Mouse (Mus musculus) forebrain, postnatal 0 days (tissue): ENCODE data around the gene Abcd4. TPM values are rescaled to one million over a fixed set of nuclear protein-coding genes. Genes with fewer than 3 reads are reported as not detected.
A peak's percentile ranks its signal among the peaks of the same experiment; 100 is the strongest.

Experiments used
- ATAC-seq: fragments of 200-750 bp; cut with Nextera tagmentation; 2 replicates; pipeline ENCODE4 v1.8.0; 2017; ENCODE audit warnings: mild to moderate bottlenecking, moderate library complexity
- DNase-seq: peaks from one replicate; pipeline ENCODE4 v3.0.0-alpha.2; 2015
- H3K27ac ChIP-seq: fragments of 300-500 bp; sonication (generic); 2 replicates; pipeline ENCODE4 v1.5.1; 2014; ENCODE audit warnings: low read depth, mild to moderate bottlenecking, antibody characterized with exemption, low read length, moderate library complexity, mixed read lengths
- H3K27me3 ChIP-seq: fragments of 300-500 bp; sonication (generic); 2 replicates; pipeline ENCODE4 v1.6.1; 2014; ENCODE audit warnings: mild to moderate bottlenecking, low read length, mixed read lengths; ENCODE audit not compliant: insufficient read depth
- H3K36me3 ChIP-seq: fragments of 300-500 bp; sonication (generic); 2 replicates; pipeline ENCODE4 v1.6.1; 2014; ENCODE audit warnings: mild to moderate bottlenecking, moderate library complexity; ENCODE audit not compliant: insufficient read depth
- H3K4me1 ChIP-seq: fragments of 300-500 bp; sonication (generic); 2 replicates; pipeline ENCODE4 v1.6.1; 2014; ENCODE audit warnings: antibody characterized with exemption; ENCODE audit not compliant: insufficient read depth
- H3K4me2 ChIP-seq: fragments of 300-500 bp; sonication (generic); 2 replicates; pipeline ENCODE4 v1.6.1; 2014; ENCODE audit warnings: low read depth, mild to moderate bottlenecking, moderate library complexity
- H3K4me3 ChIP-seq: fragments of 300-500 bp; sonication (generic); 2 replicates; pipeline ENCODE4 v1.5.1; 2014; ENCODE audit warnings: low read depth, low read length, mixed read lengths
- H3K9ac ChIP-seq: fragments of 300-500 bp; sonication (generic); 2 replicates; pipeline ENCODE4 v1.6.1; 2014; ENCODE audit warnings: mild to moderate bottlenecking
- H3K9me3 ChIP-seq: fragments of 300-500 bp; sonication (generic); 2 replicates; pipeline ENCODE4 v1.6.1; 2016; ENCODE audit warnings: low read length
- CTCF ChIP-seq: sonication (generic); IDR thresholded peaks from 2 replicates; pipeline ENCODE4 v1.5.1; 2016; ENCODE audit warnings: antibody characterized with exemption, control low read depth, low read depth
- WGBS: fragments of 180-500 bp; shearing (Covaris S2); extraction: QIAGEN DNeasy Blood & Tissue Kit; methylation state at CpG from one replicate; pipeline ENCODE4 v1.1.7; 2014; 5-methylcytosine and 5-hydroxymethylcytosine counted together
- polyA plus RNA-seq: library from polyadenylated mRNA; unstranded; fragments of >200 nt; fragmentation: Nextera tagmentation; extraction: Ambion mirVana; gene quantifications from 2 replicates; pipeline ENCODE4 v1.2.1, GENCODE M21; 2015
- total RNA-seq: library from RNA; depleted of rRNA; stranded (reverse); fragments of >200 nt; gene quantifications from 2 replicates; pipeline ENCODE4 v1.2.3, GENCODE M21; 2014

Abcd4 gene
- total and polyA plus RNA-seq, 2 experiments from 2014 or later, result 6.7 to 8.0 TPM

DNA sequence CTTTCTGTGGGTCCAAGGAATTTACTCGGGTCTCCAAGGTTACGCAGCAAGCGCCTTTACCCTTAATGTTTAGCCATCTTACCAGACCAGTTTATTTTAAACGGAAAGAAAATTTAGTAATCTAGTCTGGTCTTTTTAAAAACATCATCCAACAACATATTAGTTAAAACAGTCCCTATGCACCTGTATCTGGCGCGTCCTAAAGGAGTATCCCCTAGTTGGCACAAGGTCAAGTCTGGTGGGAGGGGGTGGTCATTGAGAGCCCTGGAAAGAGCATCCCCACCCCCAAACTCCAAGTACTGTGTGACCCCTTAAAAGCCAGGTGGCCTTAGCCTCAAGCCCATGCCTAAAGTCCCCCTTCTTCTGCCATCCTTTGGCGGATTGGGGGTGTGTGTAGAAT is 44.1 kb downstream of the Abcd4 start:
- H3K4me1 ChIP-seq, result no peaks in the 10 kb centered on the region
- H3K9ac ChIP-seq, result no peak overlapping the region
- no peaks in the 10 kb centered on the region for H3K36me3 ChIP-seq
- H3K4me3 ChIP-seq, result no peak overlapping the region
- no peaks in the 10 kb centered on the region for H3K9me3 ChIP-seq
- 13% methylated on average over 7 of the region's 7 CpGs for WGBS
- ATAC-seq (no peak), DNase-seq (no peak)
- no peak overlapping the region for H3K4me2 ChIP-seq
- TF ChIP-seq CTCF, result no peak
- peaks cover 40% of the 10 kb centered on the region for H3K27me3 ChIP-seq
- H3K27ac ChIP-seq, result no peak overlapping the region

DNA sequence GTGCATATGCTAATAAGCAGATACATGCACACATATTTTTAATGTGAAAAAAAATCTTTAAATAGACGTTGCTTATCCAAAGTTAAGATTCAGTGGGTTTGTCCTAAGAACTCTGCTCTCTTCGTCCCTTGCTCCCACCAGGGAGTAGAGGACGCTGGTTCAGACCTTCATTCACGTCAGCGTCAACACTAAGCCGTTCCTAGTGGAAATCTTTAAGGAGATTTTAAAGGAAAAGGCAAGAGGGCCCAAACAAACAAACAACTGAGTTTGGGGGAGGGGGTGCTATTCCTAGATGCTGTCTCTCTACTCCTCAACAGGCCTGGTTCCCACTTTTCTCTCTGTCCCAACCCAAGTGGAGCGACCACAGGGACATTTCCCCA is 44.9 kb downstream of the Abcd4 start:
- H3K36me3 ChIP-seq, result no peaks in the 10 kb centered on the region
- 13% methylated on average over 7 of the region's 7 CpGs for WGBS
- no peaks in the 10 kb centered on the region for H3K4me1 ChIP-seq
- H3K9me3 ChIP-seq, result no peaks in the 10 kb centered on the region
- DNase-seq (peak; percentile 27), ATAC-seq (no peak)
- H3K27me3 ChIP-seq, result peaks cover 43% of the 10 kb centered on the region
- H3K27ac ChIP-seq, result no peak overlapping the region
- H3K4me2 ChIP-seq, result no peak overlapping the region
- no peak overlapping the region for H3K9ac ChIP-seq
- TF ChIP-seq CTCF, result no peak
- no peak overlapping the region for H3K4me3 ChIP-seq

DNA sequence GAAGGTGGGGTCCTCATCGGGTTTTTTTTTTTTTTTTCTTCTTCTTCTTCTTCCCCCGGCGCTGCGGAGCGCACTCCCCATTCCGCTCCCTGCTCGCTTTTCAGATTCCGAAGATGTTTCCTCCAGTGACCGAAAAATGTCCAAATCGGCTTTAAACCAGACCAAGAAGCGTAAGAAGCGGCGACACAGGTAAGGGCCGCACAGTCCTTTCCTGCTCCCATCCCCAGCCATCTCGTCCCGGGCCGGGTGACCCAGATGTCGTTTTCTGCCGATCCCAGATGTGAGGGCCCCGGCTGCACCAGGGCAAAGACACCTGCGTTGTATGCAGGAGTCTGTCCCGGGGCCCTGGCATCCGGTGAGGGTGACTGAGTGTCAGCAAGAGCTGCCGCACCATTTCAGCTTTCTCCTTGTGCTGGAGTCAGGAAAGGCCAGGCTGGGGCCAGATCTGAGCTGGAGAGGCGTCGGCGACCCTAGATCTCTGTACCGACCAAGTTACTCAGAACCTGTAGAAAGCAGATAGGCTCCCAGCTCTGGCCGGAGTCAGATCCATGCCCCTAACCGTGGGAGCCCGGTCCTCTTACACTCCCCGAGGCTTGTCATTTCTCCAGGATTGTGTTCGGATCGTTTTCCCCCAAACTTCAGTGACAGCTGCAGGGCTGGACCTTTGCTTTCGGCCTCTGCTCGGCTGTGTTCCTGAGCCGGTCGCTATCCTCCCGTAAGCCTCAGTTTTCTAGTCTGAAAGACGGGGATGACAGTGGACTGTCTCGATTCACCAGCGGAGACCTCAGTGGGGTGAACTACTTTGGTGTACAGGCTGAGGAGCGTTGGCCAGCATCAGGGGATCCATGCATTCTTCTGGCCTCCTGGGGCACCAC is 45.5 kb downstream of the Abcd4 start:
- Histone ChIP-seq H3K36me3 (no peaks in the 10 kb centered on the region), H3K9ac (no peak overlapping the region), H3K27ac (no peak overlapping the region), H3K4me2 (no peak overlapping the region), H3K4me3 (no peak overlapping the region), H3K9me3 (no peaks in the 10 kb centered on the region), H3K27me3 (peaks cover 43% of the 10 kb centered on the region), H3K4me1 (no peaks in the 10 kb centered on the region)
- DNase-seq (peak; percentile 57), ATAC-seq (0 out of 2 replicates have a peak, but pooled peaks have one; percentile 23)
- TF ChIP-seq CTCF, result no peak
- 3% methylated on average over 43 of the region's 43 CpGs for WGBS

DNA sequence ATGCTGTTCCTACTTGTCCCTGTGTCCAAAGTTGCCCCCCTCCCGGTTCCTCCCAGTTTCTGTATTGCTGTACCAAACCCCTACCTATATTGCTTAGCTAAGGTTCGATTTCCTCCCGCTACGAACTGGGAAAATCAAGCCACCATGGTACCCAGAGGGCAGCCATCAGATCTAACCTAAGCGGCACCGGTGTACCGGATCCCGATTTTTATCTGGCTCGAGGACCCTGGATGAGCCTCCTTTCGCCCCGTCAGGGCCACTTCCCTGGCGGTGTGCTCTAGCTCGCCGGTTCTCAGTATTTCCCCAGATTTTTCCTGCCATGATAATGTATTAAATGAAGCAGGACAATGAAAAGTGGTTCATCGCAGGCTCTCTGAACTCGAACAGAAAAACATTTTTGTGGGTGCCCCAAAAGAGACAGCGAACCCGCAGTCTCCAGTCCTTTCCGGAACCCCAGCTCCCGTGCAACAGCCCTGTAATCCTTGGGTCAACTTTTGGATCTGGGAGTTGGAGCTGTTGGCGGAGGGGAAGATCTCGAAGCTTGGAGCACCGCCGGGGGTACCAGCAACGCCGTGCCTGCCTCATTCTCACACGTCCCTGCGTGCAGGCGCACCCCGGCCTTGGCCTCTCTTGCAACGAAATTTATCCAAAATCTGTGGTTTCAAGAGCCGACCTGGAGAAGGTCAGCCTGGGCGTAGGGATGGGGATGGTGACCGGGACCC is 46.4 kb downstream of the Abcd4 start:
- Histone ChIP-seq H3K27me3 (peaks cover 43% of the 10 kb centered on the region), H3K4me2 (no peak overlapping the region)
- DNase-seq, result peak; percentile 62

DNA sequence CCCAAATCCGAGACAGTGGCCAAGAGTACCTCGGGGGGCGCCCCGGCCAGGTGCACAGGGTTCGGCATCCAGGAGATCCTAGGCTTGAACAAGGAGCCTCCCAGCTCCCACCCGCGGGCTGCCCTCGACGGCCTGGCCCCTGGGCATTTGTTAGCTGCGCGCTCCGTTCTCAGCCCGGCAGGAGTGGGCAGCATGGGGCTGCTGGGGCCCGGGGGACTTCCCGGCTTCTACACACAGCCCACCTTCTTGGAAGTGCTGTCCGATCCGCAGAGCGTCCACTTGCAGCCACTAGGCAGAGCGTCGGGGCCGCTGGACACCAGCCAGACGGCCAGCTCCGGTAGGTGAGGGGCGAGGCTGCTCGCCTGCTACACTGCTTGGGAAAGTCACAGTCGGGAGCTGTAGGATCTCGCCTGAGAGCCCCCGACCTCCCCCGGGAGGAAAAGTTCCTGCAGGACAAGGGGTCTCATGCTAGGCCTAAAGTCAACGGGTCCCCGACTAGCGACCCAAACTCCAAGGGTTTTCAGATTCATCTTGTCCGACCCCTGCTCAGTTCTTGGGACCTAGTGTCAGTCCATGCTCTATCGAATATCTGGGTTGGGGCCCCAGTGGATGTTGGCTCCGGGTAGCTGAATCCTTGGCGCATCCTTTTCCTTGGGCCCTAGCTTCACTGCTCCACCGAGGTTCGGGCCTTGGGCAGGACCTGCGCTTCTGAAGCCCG is 47.1 kb downstream of the Abcd4 start:
- Histone ChIP-seq H3K9ac (no peak overlapping the region), H3K4me3 (no peak overlapping the region), H3K9me3 (no peaks in the 10 kb centered on the region), H3K27ac (no peak overlapping the region), H3K4me1 (no peaks in the 10 kb centered on the region), H3K4me2 (no peak overlapping the region), H3K27me3 (peaks cover 43% of the 10 kb centered on the region), H3K36me3 (no peaks in the 10 kb centered on the region)
- DNase-seq (peak; percentile 24), ATAC-seq (no peak)
- TF ChIP-seq CTCF, result no peak
- 1% methylated on average over 39 of the region's 40 CpGs for WGBS

More for the DNA sequence above, 46.4 kb downstream of the Abcd4 start:
- Histone ChIP-seq H3K4me1 (no peaks in the 10 kb centered on the region), H3K27ac (no peak overlapping the region), H3K4me3 (no peak overlapping the region), H3K36me3 (no peaks in the 10 kb centered on the region), H3K9ac (no peak overlapping the region), H3K9me3 (no peaks in the 10 kb centered on the region)
- WGBS, result 5% methylated on average over 34 of the region's 34 CpGs
- no peak for ATAC-seq
- no peak for TF ChIP-seq CTCF

DNA sequence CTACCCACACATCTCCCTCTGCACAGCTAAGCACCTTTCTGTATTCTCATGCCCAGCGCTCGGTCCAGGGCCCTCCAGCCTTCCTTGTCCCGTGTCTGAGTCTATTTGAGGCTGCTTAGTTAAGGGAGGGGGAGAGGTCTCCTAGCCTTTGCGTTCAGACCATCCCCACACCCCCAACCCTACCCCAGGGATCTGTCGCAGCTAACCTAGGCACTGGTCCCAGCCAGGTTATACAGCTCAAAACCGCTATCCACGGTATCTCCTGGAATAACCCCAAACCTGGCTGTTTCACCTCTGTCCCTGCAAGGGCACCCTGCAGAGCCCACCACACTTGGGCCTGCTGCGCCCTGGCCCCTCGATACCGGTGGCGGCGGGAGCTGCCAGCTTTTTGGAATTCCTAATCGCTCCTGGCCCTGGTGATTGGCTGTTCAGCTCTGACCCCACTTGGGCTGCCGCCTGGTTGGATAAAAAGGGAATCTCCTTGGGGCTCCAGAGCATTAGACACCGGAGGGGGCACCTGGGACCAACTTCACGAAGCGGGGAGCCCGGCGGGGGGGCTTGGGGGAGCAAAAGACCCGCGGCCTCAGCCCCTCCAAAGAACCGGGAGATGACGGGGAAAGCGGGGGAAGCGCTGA is 47.8 kb downstream of the Abcd4 start, which contains the start of gene Vsx2:
Vsx2 (plus strand) TSS at position 427 of the 635 bp plus-strand sequence.
- 7% methylated on average over 25 of the region's 25 CpGs for WGBS
- H3K4me1 ChIP-seq, result no peaks in the 10 kb centered on the region
- no peak for TF ChIP-seq CTCF
- H3K9me3 ChIP-seq, result no peaks in the 10 kb centered on the region
- no peaks in the 10 kb centered on the region for H3K36me3 ChIP-seq
- no peak within 1 kb of the TSS for H3K27ac ChIP-seq
- peaks cover 43% of the 10 kb centered on the region for H3K27me3 ChIP-seq
- ATAC-seq (no peak), DNase-seq (no peak)
- no peak within 1 kb of the TSS for H3K4me2 ChIP-seq
- no peak within 1 kb of the TSS for H3K4me3 ChIP-seq
- H3K9ac ChIP-seq, result no peak within 1 kb of the TSS
